Mouse (Mus musculus): ENCODE data around the gene Trio. TPM values are rescaled to one million over a fixed set of nuclear protein-coding genes. Genes with fewer than 3 reads are reported as not detected.

Gene Trio
- total RNA-seq, 2 experiments from 2014 or later: 321 to 333 TPM

GRCm38 (mm10) chr15:27945570-27945969 lies 80.1 kb downstream of the Trio start:
- no peak overlapping the region for H3K4me3 ChIP-seq
- H3K27ac ChIP-seq: peak overlapping the region; percentile 48; the same call in 1 of the 2 replicates
- TF ChIP-seq CTCF (conservative IDR thresholded peaks at IDR 0.05): no peak
- DNase-seq (ENCODE audit: low spot score in 2 of 2): no peak

DNA sequence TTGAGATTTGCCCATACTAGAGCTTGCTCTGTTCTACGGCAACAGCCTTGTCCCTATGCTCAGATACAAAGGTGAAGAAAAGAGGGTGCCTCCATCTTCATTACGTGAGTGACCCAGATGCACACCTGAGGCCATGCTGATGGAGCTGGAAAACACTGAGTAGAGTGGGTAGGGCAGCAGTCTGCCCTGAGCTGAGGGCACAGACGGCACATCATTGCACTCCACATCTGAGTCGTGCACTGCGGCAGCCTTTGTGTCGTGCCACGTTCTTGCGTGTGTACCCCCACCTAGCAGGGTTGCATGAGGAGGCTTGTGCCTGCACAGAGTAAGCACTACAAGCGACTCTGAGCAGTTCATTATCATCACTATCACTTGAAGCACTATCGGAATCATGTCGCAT lies 80.8 kb downstream of the Trio start:
- no peak for DNase-seq (ENCODE audit: low spot score in 2 of 2)
- H3K4me3 ChIP-seq: no peak overlapping the region
- no peak for TF ChIP-seq CTCF (conservative IDR thresholded peaks at IDR 0.05)
- H3K27ac ChIP-seq: 0 out of 2 replicates have a peak overlapping the region, but pooled peaks have one; percentile 24

GRCm38 (mm10) chr15:27943486-27944195 lies 82.0 kb downstream of the Trio start:
- peak overlapping the region; percentile 62 for H3K27ac ChIP-seq

GRCm38 (mm10) chr15:27942148-27942847 lies 83.3 kb downstream of the Trio start:
- no peak for TF ChIP-seq CTCF (conservative IDR thresholded peaks at IDR 0.05)
- DNase-seq (ENCODE audit: low spot score in 2 of 2): no peak
- Histone ChIP-seq H3K27ac (peak overlapping the region; percentile 62), H3K4me3 (no peak overlapping the region)

More at GRCm38 (mm10) chr15:27943486-27944195, 82.0 kb downstream of the Trio start:
- no peak for TF ChIP-seq CTCF (conservative IDR thresholded peaks at IDR 0.05)
- DNase-seq (ENCODE audit: low spot score in 2 of 2): peak; percentile 73 to 82
- peak overlapping the region; percentile 19; the same call in 1 of the 2 replicates for H3K4me3 ChIP-seq

DNA sequence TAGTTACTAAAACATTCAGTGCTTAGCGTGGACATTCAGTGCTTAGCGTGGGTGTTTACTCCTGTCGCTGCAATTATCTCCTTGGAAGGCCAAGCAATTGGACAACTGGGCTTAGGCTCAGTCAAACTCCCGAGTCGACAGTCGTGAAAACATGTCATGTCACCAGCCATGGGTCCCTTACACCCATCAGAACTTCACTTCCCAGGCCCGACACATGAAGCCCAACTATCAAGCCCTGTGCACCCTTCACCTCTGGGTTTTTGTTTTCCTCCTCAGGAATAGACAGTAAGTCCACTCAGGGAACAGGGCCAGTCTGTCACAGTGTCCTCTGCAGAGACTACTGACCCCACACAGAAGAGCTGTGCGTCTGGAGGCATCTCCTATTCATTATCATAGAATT lies 84.2 kb downstream of the Trio start:
- DNase-seq (ENCODE audit: low spot score in 2 of 2): no peak
- no peak for TF ChIP-seq CTCF (conservative IDR thresholded peaks at IDR 0.05)
- no peak overlapping the region for H3K4me3 ChIP-seq
- H3K27ac ChIP-seq: peak overlapping the region; percentile 62; the same call in 1 of the 2 replicates

- Histone ChIP-seq H3K27ac (peak overlapping the region; percentile 62; the same call in 1 of the 2 replicates), H3K4me3 (no peak overlapping the region)
- no peak for TF ChIP-seq CTCF (conservative IDR thresholded peaks at IDR 0.05)
- no peak for DNase-seq (ENCODE audit: low spot score in 2 of 2)
Measured at GRCm38 (mm10) chr15:27941020-27941419, 84.6 kb downstream of the Trio start.

DNA sequence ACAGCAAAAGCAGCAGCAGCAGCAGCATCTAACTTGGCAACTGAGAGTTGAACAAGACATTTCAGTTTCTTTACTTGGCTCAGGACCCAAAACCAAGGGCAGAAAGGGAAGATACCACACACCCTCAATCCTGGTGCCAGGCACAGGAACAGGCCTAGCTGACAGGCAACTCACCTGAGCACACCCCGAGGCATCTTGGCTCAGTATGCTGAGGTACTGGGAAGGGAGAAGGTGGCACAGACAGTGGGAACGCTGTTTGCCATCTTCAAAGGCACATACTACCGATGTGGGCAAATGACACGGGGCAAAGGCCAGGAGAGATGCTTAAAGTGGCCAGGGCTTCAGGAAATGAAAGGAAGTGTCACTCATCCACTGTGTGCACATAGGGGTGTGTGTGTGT lies 85.6 kb downstream of the Trio start:
- no peak for TF ChIP-seq CTCF (conservative IDR thresholded peaks at IDR 0.05)
- no peak for DNase-seq (ENCODE audit: low spot score in 2 of 2)
- Histone ChIP-seq H3K27ac (peak overlapping the region; percentile 32; the same call in 1 of the 2 replicates), H3K4me3 (no peak overlapping the region)

DNA sequence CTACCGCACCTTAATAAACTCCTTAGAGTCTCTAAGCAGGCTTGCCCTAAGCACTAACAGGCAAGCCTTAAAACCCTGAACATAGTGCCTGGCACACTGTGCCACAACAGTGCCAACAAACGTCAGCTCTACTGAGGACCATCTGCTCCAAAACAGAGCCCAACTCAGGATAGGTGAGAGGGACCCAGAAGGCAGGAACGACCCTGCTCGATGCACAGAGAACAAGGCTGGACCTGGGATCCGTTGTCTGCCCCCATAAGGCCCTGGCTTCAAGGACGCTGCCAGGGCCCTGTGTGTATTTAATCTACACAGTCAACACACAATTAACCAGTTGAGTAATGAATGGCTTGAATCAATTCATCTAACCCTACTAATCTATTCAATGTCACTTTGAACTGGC lies 86.8 kb downstream of the Trio start:
- TF ChIP-seq CTCF (conservative IDR thresholded peaks at IDR 0.05): no peak
- Histone ChIP-seq H3K4me3 (no peak overlapping the region), H3K27ac (peak overlapping the region; percentile 90)
- no peak for DNase-seq (ENCODE audit: low spot score in 2 of 2)

GRCm38 (mm10) chr15:27937861-27938833 lies 87.5 kb downstream of the Trio start:
- no peak for TF ChIP-seq CTCF (conservative IDR thresholded peaks at IDR 0.05)
- H3K4me3 ChIP-seq: peak overlapping the region; percentile 38
- peak in 1 of 2 experiments; percentile 60 for DNase-seq (ENCODE audit: low spot score in 2 of 2)
- H3K27ac ChIP-seq: peak overlapping the region; percentile 90

DNA sequence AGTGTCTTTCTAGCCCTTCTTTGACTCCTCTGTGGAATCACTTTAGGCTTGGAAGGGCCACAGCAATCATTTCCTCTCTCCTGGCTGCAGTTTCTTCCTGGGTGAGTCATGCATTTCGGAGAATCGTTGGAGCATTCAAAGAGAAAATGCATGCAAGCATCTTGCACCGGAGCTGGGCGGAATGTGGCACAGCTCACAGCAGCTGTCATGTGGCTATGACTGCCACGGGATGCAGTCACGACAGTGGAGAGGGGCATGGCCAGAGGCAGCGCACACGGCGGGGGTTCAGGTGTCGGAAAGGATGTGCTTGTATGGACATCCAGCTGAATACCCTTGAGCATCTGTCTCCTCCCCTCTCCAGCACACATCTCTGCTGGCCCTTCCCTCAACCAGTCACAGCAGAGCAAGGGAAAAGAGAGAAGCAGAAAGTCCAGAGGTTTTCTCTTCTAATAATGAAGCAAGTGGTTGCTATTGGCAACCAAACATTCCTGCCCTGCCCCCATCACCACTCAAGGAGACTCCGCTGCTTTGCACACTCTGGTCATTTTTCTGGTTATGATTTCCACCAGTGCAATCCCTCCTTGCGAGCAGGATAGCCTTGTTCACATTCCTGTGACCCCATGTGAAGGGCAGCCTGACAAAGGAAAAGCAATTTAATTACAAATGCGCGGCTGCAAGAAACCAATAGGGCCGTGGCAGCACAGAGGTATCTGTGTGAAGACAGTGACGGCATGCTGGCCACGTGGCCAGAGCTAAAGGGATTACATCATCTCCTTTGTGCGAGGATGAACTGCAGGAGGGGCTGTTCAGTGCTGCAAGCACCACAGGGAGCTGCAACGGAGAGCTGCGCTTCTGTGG lies 88.4 kb downstream of the Trio start:
- Histone ChIP-seq H3K4me3 (peak overlapping the region; percentile 38), H3K27ac (peak overlapping the region; percentile 90)
- DNase-seq (ENCODE audit: low spot score in 2 of 2): peak; percentile 57 to 74
- TF ChIP-seq CTCF (conservative IDR thresholded peaks at IDR 0.05): peak; percentile 55
